Mouse (Mus musculus) granulocyte monocyte progenitor cell, adult 5-6 weeks (primary cell): ENCODE measurements around the gene Lingo2. TPM values are rescaled to one million over a fixed set of nuclear protein-coding genes. Genes with fewer than 3 reads are reported as not detected.
"Not testable (repeated sequence)": the region's sequence is repeated elsewhere in the genome, so short reads cannot be mapped to it uniquely, and the experiment has no call there.

Experiments used
- ATAC-seq: replicated peaks from 2 replicates; pipeline ENCODE4 v1.8.0; 2016; ENCODE audit warnings: mild to moderate bottlenecking, moderate TSS enrichment, inconsistent platforms; ENCODE audit not compliant: poor library complexity, severe bottlenecking
- total RNA-seq, 2 experiments: library from RNA; stranded (forward) in 1 of 2; stranded (reverse) in 1 of 2; fragments of 200-712, 200-1000 nt in 1 of 2; fragments of >200 nt in 1 of 2; fragmentation: Nextera tagmentation in 1 of 2; gene quantifications; 2 replicates each; pipeline ENCODE4 v1.2.3; 2014 to 2017

Lingo2 gene
- total RNA-seq, 2 experiments from 2014 or later, result not detected

- no peak for ATAC-seq
These were observed 1256.4 kb downstream of the Lingo2 start for GRCm38 (mm10) chr4:35695137-35695522.

- no peak for ATAC-seq
These were observed 1257.0 kb downstream of the Lingo2 start for GRCm38 (mm10) chr4:35694360-35695136.

GRCm38 (mm10) chr4:35690521-35690920, 1261.0 kb downstream of the Lingo2 start:
- no peak for ATAC-seq

GRCm38 (mm10) chr4:35688498-35689240, 1262.9 kb downstream of the Lingo2 start:
- not testable (repeated sequence) for ATAC-seq
